Mouse (Mus musculus) megakaryocyte, adult 5-6 weeks (primary cell): ENCODE measurements at regions not wholly inside any gene's neighbourhood (a gene's known extent, or its start where the extent isn't known, plus 50 kb on each side); places are given as distances from the start of the nearest gene placed in this dataset.

Source experiments
- ATAC-seq: 2 replicates; pipeline ENCODE4 v1.8.0; 2016; ENCODE audit warnings: mild to moderate bottlenecking, inconsistent platforms; ENCODE audit not compliant: poor library complexity, severe bottlenecking

GRCm38 (mm10) chr7:114345860-114346259, 69.2 kb upstream of the Pde3b start:
- ATAC-seq = peak; percentile 84

- peak; percentile 72 for ATAC-seq
Measured at GRCm38 (mm10) chr7:114347006-114347405, 68.1 kb upstream of the Pde3b start.

- ATAC-seq = no peak
Measured at GRCm38 (mm10) chr7:114350968-114351367, 64.1 kb upstream of the Pde3b start.

- peak; percentile 95 for ATAC-seq
Measured at GRCm38 (mm10) chr7:114356381-114356780, 58.7 kb upstream of the Pde3b start.

GRCm38 (mm10) chr7:114362166-114362565, 52.9 kb upstream of the Pde3b start:
- ATAC-seq = no peak

GRCm38 (mm10) chr7:114364041-114364440, 51.0 kb upstream of the Pde3b start:
- ATAC-seq = no peak
